Mouse (Mus musculus) spleen, adult 2 months (tissue): Measurements from ENCODE around the gene Rxfp4. TPM values are rescaled to one million over a fixed set of nuclear protein-coding genes. Genes with fewer than 3 reads are reported as not detected.

Experiments used
- DNase-seq, 2 experiments: peaks; one replicate each; pipeline versions ENCODE4 v3.0.0 to v3.0.0-alpha.2; 2012 to 2021; ENCODE audit warnings: low spot score in 2 of 2, low read depth in 1 of 2
- H3K27ac ChIP-seq: fragments of 200-500 bp; 2 replicates; pipeline ENCODE4 v1.5.1; 2012; ENCODE audit warnings: low read length, inconsistent platforms; ENCODE audit not compliant: insufficient read depth
- H3K27me3 ChIP-seq: fragments of 200-500 bp; 2 replicates; pipeline ENCODE4 v1.6.1; 2012; ENCODE audit warnings: mild to moderate bottlenecking, moderate library complexity, low read length, inconsistent platforms; ENCODE audit not compliant: control insufficient read depth, insufficient read depth
- H3K36me3 ChIP-seq: fragments of 200-500 bp; 2 replicates; pipeline ENCODE4 v1.6.1; 2012; ENCODE audit warnings: mild to moderate bottlenecking, low read length, inconsistent platforms; ENCODE audit not compliant: control insufficient read depth, insufficient read depth
- H3K4me1 ChIP-seq: fragments of 200-500 bp; 2 replicates; pipeline ENCODE4 v1.6.1; 2011; ENCODE audit warnings: inconsistent platforms; ENCODE audit not compliant: control insufficient read depth, insufficient read depth, insufficient read length
- H3K4me3 ChIP-seq: fragments of 200-500 bp; 2 replicates; pipeline ENCODE4 v1.5.1; 2011; ENCODE audit warnings: mild to moderate bottlenecking, inconsistent platforms; ENCODE audit not compliant: insufficient read depth, insufficient read length; ENCODE audit errors: extremely low read depth
- CTCF ChIP-seq: fragments of 200-500 bp; IDR thresholded peaks from 2 replicates; pipeline ENCODE4 v1.5.1; 2011; ENCODE audit warnings: mild to moderate bottlenecking, inconsistent platforms; ENCODE audit not compliant: insufficient read depth, insufficient read length, insufficient replicate concordance; ENCODE audit errors: extremely low read depth
- POLR2A ChIP-seq: fragments of 200-500 bp; IDR thresholded peaks from 2 replicates; pipeline ENCODE4 v1.6.1; 2011; ENCODE audit warnings: low read depth, low read length, inconsistent platforms
- WGBS: fragments of 180-500 bp; shearing (Covaris S2); methylation state at CpG from one replicate; pipeline ENCODE4 v1.1.7; 2018; 5-methylcytosine and 5-hydroxymethylcytosine counted together
- polyA plus RNA-seq: library from polyadenylated mRNA; depleted of rRNA; stranded (reverse); fragments of >200 nt; gene quantifications from 2 replicates; pipeline ENCODE4 v1.2.3, GENCODE M21; 2012

The Rxfp4 gene
- polyA plus RNA-seq, 1 experiment: not detected

GRCm38 (mm10) chr3:88629244-88629643, 23.7 kb downstream of the Rxfp4 start:
- Histone ChIP-seq H3K36me3 (peaks cover 52% of the 10 kb centered on the region), H3K27ac (no peak overlapping the region), H3K27me3 (no peaks in the 10 kb centered on the region), H3K4me1 (peaks cover 26% of the 10 kb centered on the region; the same call in 1 of the 2 replicates), H3K4me3 (no peak overlapping the region)
- TF ChIP-seq CTCF (no peak), POLR2A (no peak)
- whole genome bisulfite sequencing: 81% methylated on average over 13 of the region's 13 CpGs
- peak in 1 of 2 experiments; percentile 2 for DNase-seq

GRCm38 (mm10) chr3:88628766-88629165, 24.2 kb downstream of the Rxfp4 start:
- H3K4me3 ChIP-seq: no peak overlapping the region
- peaks cover 48% of the 10 kb centered on the region for H3K36me3 ChIP-seq
- no peak for DNase-seq
- no peaks in the 10 kb centered on the region for H3K27me3 ChIP-seq
- H3K27ac ChIP-seq: no peak overlapping the region
- TF ChIP-seq CTCF (no peak), POLR2A (no peak)
- peaks cover 29% of the 10 kb centered on the region; the same call in 1 of the 2 replicates for H3K4me1 ChIP-seq
- WGBS: 55% methylated on average over 4 of the region's 4 CpGs

GRCm38 (mm10) chr3:88627535-88627934, 25.4 kb downstream of the Rxfp4 start:
- Histone ChIP-seq H3K4me3 (no peak overlapping the region), H3K27ac (no peak overlapping the region), H3K27me3 (no peaks in the 10 kb centered on the region), H3K4me1 (peaks cover 32% of the 10 kb centered on the region; the same call in 1 of the 2 replicates), H3K36me3 (peaks cover 37% of the 10 kb centered on the region)
- TF ChIP-seq POLR2A (no peak), CTCF (no peak)
- DNase-seq: peak in 1 of 2 experiments; percentile 3
- whole genome bisulfite sequencing: 82% methylated on average over 2 of the region's 2 CpGs

- whole genome bisulfite sequencing: 56% methylated on average over 4 of the region's 4 CpGs
Measured at GRCm38 (mm10) chr3:88627114-88627513, 25.8 kb downstream of the Rxfp4 start.

GRCm38 (mm10) chr3:88626316-88626715, 26.6 kb downstream of the Rxfp4 start:
- H3K4me3 ChIP-seq: no peak overlapping the region
- H3K27me3 ChIP-seq: no peaks in the 10 kb centered on the region
- 78% methylated on average over 7 of the region's 7 CpGs for WGBS
- H3K4me1 ChIP-seq: peaks cover 32% of the 10 kb centered on the region; the same call in 1 of the 2 replicates
- H3K36me3 ChIP-seq: peaks cover 28% of the 10 kb centered on the region
- DNase-seq: no peak
- H3K27ac ChIP-seq: no peak overlapping the region
- no peak for TF ChIP-seq CTCF
- no peak for TF ChIP-seq POLR2A

More at GRCm38 (mm10) chr3:88627114-88627513, 25.8 kb downstream of the Rxfp4 start:
- peak in 1 of 2 experiments; percentile 2 for DNase-seq
- H3K27me3 ChIP-seq: no peaks in the 10 kb centered on the region
- no peak overlapping the region for H3K27ac ChIP-seq
- TF ChIP-seq CTCF (no peak), POLR2A (no peak)
- peaks cover 32% of the 10 kb centered on the region; the same call in 1 of the 2 replicates for H3K4me1 ChIP-seq
- H3K4me3 ChIP-seq: no peak overlapping the region
- H3K36me3 ChIP-seq: peaks cover 34% of the 10 kb centered on the region

- Histone ChIP-seq H3K36me3 (peaks cover 22% of the 10 kb centered on the region), H3K4me1 (peaks cover 27% of the 10 kb centered on the region; the same call in 1 of the 2 replicates), H3K27ac (no peak overlapping the region), H3K4me3 (no peak overlapping the region), H3K27me3 (no peaks in the 10 kb centered on the region)
- TF ChIP-seq CTCF: no peak
- no peak for TF ChIP-seq POLR2A
- WGBS: 87% methylated on average over 7 of the region's 7 CpGs
- DNase-seq: no peak
Measured at GRCm38 (mm10) chr3:88625531-88625930, 27.4 kb downstream of the Rxfp4 start.

- H3K4me3 ChIP-seq: no peak overlapping the region
- no peak for TF ChIP-seq CTCF
- no peak for TF ChIP-seq POLR2A
- no peak for DNase-seq
- no peak overlapping the region; the same call in 1 of the 2 replicates for H3K27ac ChIP-seq
- H3K4me1 ChIP-seq: peaks cover 29% of the 10 kb centered on the region; the same call in 1 of the 2 replicates
- H3K36me3 ChIP-seq: peaks cover 17% of the 10 kb centered on the region
- H3K27me3 ChIP-seq: no peaks in the 10 kb centered on the region
- 29% methylated on average over 2 of the region's 2 CpGs for WGBS
Measured at GRCm38 (mm10) chr3:88624951-88625350, 28.0 kb downstream of the Rxfp4 start.
